Mouse (Mus musculus) forebrain, embryonic 13.5 days (tissue): ENCODE results near the gene Capn5. TPM values are rescaled to one million over a fixed set of nuclear protein-coding genes. Genes with fewer than 3 reads are reported as not detected.

ENCODE experiments used
- ATAC-seq: fragments of 200-750 bp; cut with Nextera tagmentation; 2 replicates; pipeline ENCODE4 v1.8.0; 2017
- H3K27ac ChIP-seq: fragments of 300-500 bp; sonication (generic); 2 replicates; pipeline ENCODE4 v1.5.1; 2015; ENCODE audit warnings: inconsistent platforms, mild to moderate bottlenecking, moderate library complexity
- H3K27me3 ChIP-seq: fragments of 300-500 bp; sonication (generic); 2 replicates; pipeline ENCODE4 v1.6.1; 2015; ENCODE audit warnings: mild to moderate bottlenecking, inconsistent platforms
- H3K36me3 ChIP-seq: fragments of 300-500 bp; sonication (generic); 2 replicates; pipeline ENCODE4 v1.6.1; 2015; ENCODE audit warnings: mild to moderate bottlenecking, inconsistent platforms; ENCODE audit not compliant: poor library complexity, severe bottlenecking
- H3K4me1 ChIP-seq: fragments of 300-500 bp; sonication (generic); 2 replicates; pipeline ENCODE4 v1.6.1; 2015; ENCODE audit warnings: inconsistent platforms
- H3K4me2 ChIP-seq: fragments of 300-500 bp; sonication (generic); 2 replicates; pipeline ENCODE4 v1.6.1; 2015; ENCODE audit warnings: inconsistent platforms, mild to moderate bottlenecking, moderate library complexity
- H3K4me3 ChIP-seq: fragments of 300-500 bp; sonication (generic); 2 replicates; pipeline ENCODE4 v1.5.1; 2015; ENCODE audit warnings: mild to moderate bottlenecking, inconsistent platforms
- H3K9ac ChIP-seq: fragments of 300-500 bp; sonication (generic); 2 replicates; pipeline ENCODE4 v1.6.1; 2015; ENCODE audit warnings: mild to moderate bottlenecking, inconsistent platforms
- H3K9me3 ChIP-seq: fragments of 300-500 bp; sonication (generic); replicated peaks from 2 replicates; pipeline ENCODE4 v1.6.1; 2016; ENCODE audit warnings: inconsistent platforms
- WGBS: fragments of 180-500 bp; shearing (Covaris S2); methylation state at CpG from one replicate; pipeline ENCODE4 v1.1.7; 2015; 5-methylcytosine and 5-hydroxymethylcytosine counted together
- polyA plus RNA-seq: library from polyadenylated mRNA; unstranded; fragments of >200 nt; fragmentation: Nextera tagmentation; extraction: Ambion mirVana; gene quantifications from 2 replicates; pipeline ENCODE4 v1.2.1, GENCODE M21; 2015

Capn5 gene
- 9.3 and 10.0 TPM in 2 replicates for polyA plus RNA-seq

- Histone ChIP-seq H3K9me3 (no peaks in the 10 kb centered on the region), H3K27me3 (peaks cover 49% of the 10 kb centered on the region), H3K4me1 (peaks cover 16% of the 10 kb centered on the region), H3K4me3 (peak within 1 kb of the TSS; percentile 74), H3K27ac (no peak within 1 kb of the TSS), H3K4me2 (peak within 1 kb of the TSS; percentile 80), H3K9ac (peak within 1 kb of the TSS; percentile 77), H3K36me3 (no peaks in the 10 kb centered on the region)
- WGBS = 2% methylated on average over 41 of the region's 44 CpGs
- ATAC-seq = peak; percentile 84
Measured at GRCm38 (mm10) chr7:98177929-98178559, at the start of gene Capn5. Gene Capn5, minus strand, starts transcription at chr7:98178274.

- 94% methylated on average over 4 of the region's 4 CpGs for WGBS
- no peak for ATAC-seq
- Histone ChIP-seq H3K4me3 (no peak overlapping the region), H3K27ac (no peak overlapping the region), H3K36me3 (no peaks in the 10 kb centered on the region), H3K4me2 (no peak overlapping the region), H3K9me3 (no peaks in the 10 kb centered on the region), H3K27me3 (no peaks in the 10 kb centered on the region), H3K4me1 (no peaks in the 10 kb centered on the region), H3K9ac (no peak overlapping the region)
Measured at GRCm38 (mm10) chr7:98223796-98224195, 45.7 kb upstream of the Capn5 start.

- Histone ChIP-seq H3K9ac (no peak overlapping the region), H3K27ac (no peak overlapping the region), H3K27me3 (no peaks in the 10 kb centered on the region), H3K4me2 (no peak overlapping the region), H3K4me3 (no peak overlapping the region), H3K36me3 (no peaks in the 10 kb centered on the region), H3K9me3 (no peaks in the 10 kb centered on the region), H3K4me1 (0 out of 2 replicates have a peak, but pooled peaks cover 3% of the 10 kb centered on the region)
- no peak for ATAC-seq
Measured at GRCm38 (mm10) chr7:98216713-98217112, 38.6 kb upstream of the Capn5 start.

GRCm38 (mm10) chr7:98202946-98203345, 24.9 kb upstream of the Capn5 start:
- Histone ChIP-seq H3K27ac (no peak overlapping the region), H3K4me3 (no peak overlapping the region), H3K4me2 (no peak overlapping the region), H3K9ac (no peak overlapping the region), H3K4me1 (no peaks in the 10 kb centered on the region), H3K9me3 (no peaks in the 10 kb centered on the region), H3K36me3 (no peaks in the 10 kb centered on the region), H3K27me3 (no peaks in the 10 kb centered on the region)
- WGBS = 90% methylated on average over 4 of the region's 4 CpGs
- ATAC-seq = no peak

- Histone ChIP-seq H3K4me2 (no peak overlapping the region), H3K36me3 (no peaks in the 10 kb centered on the region), H3K4me1 (no peaks in the 10 kb centered on the region), H3K4me3 (no peak overlapping the region), H3K27ac (no peak overlapping the region), H3K27me3 (peaks cover 10% of the 10 kb centered on the region), H3K9ac (no peak overlapping the region), H3K9me3 (no peaks in the 10 kb centered on the region)
- 87% methylated on average over 5 of the region's 5 CpGs for WGBS
- ATAC-seq = no peak
Measured at GRCm38 (mm10) chr7:98201493-98202028, 23.5 kb upstream of the Capn5 start.

- no peak for ATAC-seq
- Histone ChIP-seq H3K9ac (no peak overlapping the region), H3K36me3 (no peaks in the 10 kb centered on the region), H3K27ac (no peak overlapping the region), H3K4me1 (no peaks in the 10 kb centered on the region), H3K4me3 (no peak overlapping the region), H3K9me3 (no peaks in the 10 kb centered on the region), H3K27me3 (peaks cover 21% of the 10 kb centered on the region), H3K4me2 (no peak overlapping the region)
- 95% methylated on average over 3 of the region's 3 CpGs for WGBS
Measured at GRCm38 (mm10) chr7:98200396-98200795, 22.3 kb upstream of the Capn5 start.

GRCm38 (mm10) chr7:98199381-98199780, 21.3 kb upstream of the Capn5 start, which contains the start of gene B3gnt6:
Gene B3gnt6, minus strand, starts transcription at chr7:98199481.
- Histone ChIP-seq H3K4me1 (peaks cover 1% of the 10 kb centered on the region), H3K4me2 (no peak within 1 kb of the TSS), H3K27ac (no peak within 1 kb of the TSS), H3K27me3 (peaks cover 32% of the 10 kb centered on the region), H3K9ac (no peak within 1 kb of the TSS), H3K4me3 (no peak within 1 kb of the TSS), H3K36me3 (no peaks in the 10 kb centered on the region), H3K9me3 (no peaks in the 10 kb centered on the region)
- ATAC-seq = no peak
- WGBS = 91% methylated on average over 4 of the region's 4 CpGs

GRCm38 (mm10) chr7:98195151-98195801, 17.2 kb upstream of the Capn5 start:
- no peak overlapping the region for H3K4me2 ChIP-seq
- peaks cover 70% of the 10 kb centered on the region for H3K27me3 ChIP-seq
- H3K4me1 ChIP-seq = peaks cover 15% of the 10 kb centered on the region
- no peak for ATAC-seq
- no peak overlapping the region for H3K4me3 ChIP-seq
- H3K36me3 ChIP-seq = no peaks in the 10 kb centered on the region
- H3K27ac ChIP-seq = no peak overlapping the region
- H3K9me3 ChIP-seq = no peaks in the 10 kb centered on the region
- no peak overlapping the region for H3K9ac ChIP-seq
- WGBS = 51% methylated on average over 10 of the region's 10 CpGs

- H3K9ac ChIP-seq = peak overlapping the region; percentile 61
- WGBS = 1% methylated on average over 61 of the region's 61 CpGs
- peaks cover 20% of the 10 kb centered on the region for H3K4me1 ChIP-seq
- no peak overlapping the region for H3K27ac ChIP-seq
- peaks cover 80% of the 10 kb centered on the region for H3K27me3 ChIP-seq
- peak; percentile 67 for ATAC-seq
- no peaks in the 10 kb centered on the region for H3K36me3 ChIP-seq
- no peaks in the 10 kb centered on the region for H3K9me3 ChIP-seq
- H3K4me2 ChIP-seq = peak overlapping the region; percentile 90
- H3K4me3 ChIP-seq = peak overlapping the region; percentile 46
Measured at GRCm38 (mm10) chr7:98194026-98194792, 16.1 kb upstream of the Capn5 start.

GRCm38 (mm10) chr7:98193515-98194025, 15.5 kb upstream of the Capn5 start:
- peak; percentile 79 for ATAC-seq
- Histone ChIP-seq H3K9ac (peak overlapping the region; percentile 61), H3K4me2 (peak overlapping the region; percentile 90), H3K9me3 (no peaks in the 10 kb centered on the region), H3K4me1 (peaks cover 20% of the 10 kb centered on the region), H3K36me3 (no peaks in the 10 kb centered on the region), H3K27me3 (peaks cover 87% of the 10 kb centered on the region), H3K4me3 (peak overlapping the region; percentile 46), H3K27ac (no peak overlapping the region)
- 2% methylated on average over 36 of the region's 36 CpGs for WGBS

GRCm38 (mm10) chr7:98191571-98192250, 13.6 kb upstream of the Capn5 start:
- H3K9me3 ChIP-seq = no peaks in the 10 kb centered on the region
- H3K36me3 ChIP-seq = no peaks in the 10 kb centered on the region
- no peak overlapping the region for H3K4me3 ChIP-seq
- H3K27me3 ChIP-seq = peaks cover 82% of the 10 kb centered on the region
- H3K4me1 ChIP-seq = peaks cover 27% of the 10 kb centered on the region
- no peak overlapping the region for H3K9ac ChIP-seq
- ATAC-seq = no peak
- no peak overlapping the region for H3K27ac ChIP-seq
- no peak overlapping the region for H3K4me2 ChIP-seq
- 69% methylated on average over 17 of the region's 17 CpGs for WGBS
